Mouse (Mus musculus) ES-Bruce4 (cell line): Measurements from ENCODE around the gene Sds. TPM values are rescaled to one million over a fixed set of nuclear protein-coding genes. Genes with fewer than 3 reads are reported as not detected.

Experiments used
- H3K27ac ChIP-seq: 2 replicates; pipeline ENCODE4 v1.5.1; 2012; ENCODE audit warnings: low read length, inconsistent platforms; ENCODE audit not compliant: insufficient read depth
- H3K27me3 ChIP-seq: 2 replicates; pipeline ENCODE4 v1.6.1; 2012; ENCODE audit warnings: mild to moderate bottlenecking, low read length, inconsistent platforms; ENCODE audit not compliant: control insufficient read depth, poor library complexity, insufficient read depth, severe bottlenecking
- H3K36me3 ChIP-seq: 2 replicates; pipeline ENCODE4 v1.6.1; 2012; ENCODE audit warnings: inconsistent platforms, mild to moderate bottlenecking, low read length, moderate library complexity; ENCODE audit not compliant: control insufficient read depth, poor library complexity, insufficient read depth, severe bottlenecking
- H3K4me1 ChIP-seq: one replicate; pipeline ENCODE4 v1.8.1; 2011; ENCODE audit warnings: low read length; ENCODE audit not compliant: control insufficient read depth, insufficient read depth
- H3K4me3 ChIP-seq: 2 replicates; pipeline ENCODE4 v1.5.1; 2011; ENCODE audit warnings: low read depth, mild to moderate bottlenecking, low read length
- H3K9ac ChIP-seq: 2 replicates; pipeline ENCODE4 v1.6.1; 2012; ENCODE audit warnings: low read depth, mild to moderate bottlenecking, inconsistent platforms; ENCODE audit not compliant: poor library complexity, severe bottlenecking
- H3K9me3 ChIP-seq: replicated peaks from 2 replicates; pipeline ENCODE4 v1.6.1; 2012; ENCODE audit warnings: mild to moderate bottlenecking, low read length, inconsistent platforms; ENCODE audit not compliant: control insufficient read depth, poor library complexity, insufficient read depth, severe bottlenecking
- CTCF ChIP-seq: IDR thresholded peaks from one replicate; pipeline ENCODE4 v1.8.1; 2011; ENCODE audit warnings: low read depth, low read length
- EP300 ChIP-seq: IDR thresholded peaks from 2 replicates; pipeline ENCODE4 v1.6.1; 2011; ENCODE audit warnings: low read depth, low read length; ENCODE audit not compliant: insufficient read depth
- POLR2A ChIP-seq: IDR thresholded peaks from one replicate; pipeline ENCODE4 v1.8.1; 2011; ENCODE audit warnings: low read length; ENCODE audit not compliant: insufficient read depth
- polyA plus RNA-seq: library from polyadenylated mRNA; stranded (reverse); fragments of >200 nt; gene quantifications from 2 replicates; pipeline ENCODE4 v1.2.4, GENCODE M21; 2011; ENCODE audit warnings: low read depth; ENCODE audit not compliant: missing spikeins, insufficient read depth, insufficient read length

The Sds gene
- polyA plus RNA-seq, 1 experiment = not detected

DNA sequence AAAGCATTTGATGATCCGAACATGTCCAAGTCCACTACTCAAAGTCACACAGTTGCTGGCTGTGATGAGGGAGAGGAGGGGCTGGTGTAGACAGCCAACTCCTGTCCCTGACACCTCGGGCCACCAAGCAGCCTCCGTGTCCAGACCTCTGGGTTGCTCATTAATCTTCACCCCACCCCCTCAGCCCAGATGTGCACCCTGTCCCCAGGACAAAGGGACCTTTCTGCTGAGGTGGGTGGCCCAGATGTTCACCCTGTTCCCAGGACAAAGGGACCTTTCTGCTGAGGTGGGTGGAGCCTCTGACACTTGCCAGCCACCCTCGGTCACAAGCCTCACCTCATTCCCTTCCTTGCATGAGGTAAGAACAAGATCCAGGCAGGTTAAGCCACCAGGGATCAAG is 4.8 kb upstream of the Sds start:
- H3K9ac ChIP-seq = no peak overlapping the region
- no peaks in the 10 kb centered on the region for H3K4me1 ChIP-seq
- no peaks in the 10 kb centered on the region for H3K27me3 ChIP-seq
- H3K9me3 ChIP-seq = no peaks in the 10 kb centered on the region
- TF ChIP-seq POLR2A (no peak), EP300 (no peak), CTCF (no peak)
- no peaks in the 10 kb centered on the region for H3K36me3 ChIP-seq
- H3K27ac ChIP-seq = no peak overlapping the region
- no peak overlapping the region for H3K4me3 ChIP-seq

DNA sequence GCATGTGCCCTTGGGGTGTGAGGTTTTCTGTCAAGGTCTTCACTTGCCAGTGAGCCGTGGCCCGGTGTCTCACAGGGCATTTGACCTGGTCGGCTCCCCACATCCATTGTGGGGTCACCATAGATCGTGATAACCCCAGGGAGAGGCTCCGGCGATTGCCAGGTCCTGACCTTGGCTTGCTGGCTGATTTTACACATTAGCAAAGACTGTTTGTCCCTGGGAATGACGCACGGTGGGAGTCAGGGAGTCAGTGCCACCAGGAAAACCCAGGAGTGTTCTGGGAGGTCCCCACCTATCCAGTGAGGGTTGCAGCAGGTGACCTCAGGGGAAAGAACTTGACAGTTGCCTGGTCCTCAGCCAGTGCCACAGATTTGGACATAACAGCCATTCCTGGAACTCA is 3.6 kb upstream of the Sds start, which contains the start of gene Sdsl:
Sdsl (minus strand) TSS at position 41 of the 400 bp plus-strand sequence.
- TF ChIP-seq EP300 (no peak), POLR2A (no peak), CTCF (no peak)
- no peaks in the 10 kb centered on the region for H3K4me1 ChIP-seq
- H3K27ac ChIP-seq = no peak within 1 kb of the TSS

DNA sequence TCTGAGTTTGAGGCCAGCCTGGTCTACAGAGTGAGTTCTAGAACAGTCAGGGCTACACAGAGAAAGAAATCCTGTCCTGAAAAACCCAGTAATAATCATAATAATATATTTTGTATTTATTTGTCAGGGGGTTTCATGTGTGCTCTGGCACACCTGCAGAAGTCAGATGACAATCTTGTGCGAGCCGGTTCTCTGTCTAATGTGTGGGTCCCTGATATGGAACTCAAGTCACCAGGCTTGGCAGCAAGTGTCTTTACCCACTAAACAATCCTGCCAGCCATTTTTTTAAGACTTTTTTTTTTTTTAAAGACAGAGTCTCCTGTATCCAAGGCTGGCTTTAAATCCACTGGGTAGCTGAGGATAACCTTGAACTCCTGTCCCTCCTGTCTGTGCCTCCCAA is 3.0 kb upstream of the Sds start:
- Histone ChIP-seq H3K27me3 (no peaks in the 10 kb centered on the region), H3K4me3 (no peak overlapping the region), H3K27ac (no peak overlapping the region), H3K36me3 (no peaks in the 10 kb centered on the region), H3K4me1 (no peaks in the 10 kb centered on the region), H3K9me3 (no peaks in the 10 kb centered on the region), H3K9ac (no peak overlapping the region)
- TF ChIP-seq CTCF (no peak), POLR2A (no peak), EP300 (no peak)

More for the DNA sequence above, 3.6 kb upstream of the Sds start, which contains the start of gene Sdsl:
- Histone ChIP-seq H3K4me3 (no peak within 1 kb of the TSS), H3K9me3 (no peaks in the 10 kb centered on the region), H3K36me3 (no peaks in the 10 kb centered on the region), H3K27me3 (no peaks in the 10 kb centered on the region), H3K9ac (no peak within 1 kb of the TSS)

DNA sequence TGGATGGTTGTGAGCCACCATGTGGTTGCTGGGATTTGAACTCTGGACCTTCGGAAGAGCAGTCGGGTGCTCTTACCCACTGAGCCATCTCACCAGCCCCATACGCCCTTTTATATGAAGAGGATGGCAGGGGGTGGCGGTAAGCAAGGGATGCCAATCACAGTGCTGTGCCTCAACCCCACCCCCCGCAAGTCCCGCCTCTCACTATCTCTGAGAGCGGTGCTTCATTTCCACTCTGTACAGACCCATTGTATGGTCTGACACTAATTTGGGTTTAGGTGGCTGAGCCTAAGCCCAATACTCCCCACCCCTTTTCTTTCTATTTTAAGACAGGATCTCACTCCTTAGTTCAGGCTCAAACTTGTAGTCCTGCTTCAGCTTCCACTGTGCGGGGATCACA is 465 bp upstream of the Sds start:
- Histone ChIP-seq H3K9me3 (no peaks in the 10 kb centered on the region), H3K27me3 (no peaks in the 10 kb centered on the region), H3K4me3 (peak overlapping the region; percentile 23; the same call in 1 of the 2 replicates), H3K27ac (no peak overlapping the region), H3K36me3 (no peaks in the 10 kb centered on the region), H3K4me1 (no peaks in the 10 kb centered on the region), H3K9ac (no peak overlapping the region)
- TF ChIP-seq POLR2A (no peak), CTCF (no peak), EP300 (no peak)

DNA sequence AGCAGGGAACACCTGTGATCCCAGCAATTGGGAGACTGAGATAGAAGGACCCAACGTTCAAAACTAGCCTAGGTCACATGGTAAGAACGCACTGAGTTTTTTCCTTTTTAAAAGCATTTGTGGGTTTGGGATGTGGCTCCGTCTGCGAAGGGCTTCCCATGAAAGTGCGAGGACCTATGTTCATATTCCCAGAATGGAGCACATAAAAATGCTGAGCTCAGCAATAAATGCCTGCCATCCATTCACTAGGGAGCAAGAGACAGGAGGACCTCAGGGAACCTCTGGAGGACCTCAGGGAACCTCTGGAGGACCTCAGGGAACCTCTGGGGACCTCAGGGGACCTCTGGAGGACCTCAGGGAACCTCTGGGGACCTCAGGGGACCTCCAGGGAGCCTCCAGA is 1.7 kb downstream of the Sds start:
- Histone ChIP-seq H3K4me3 (no peak overlapping the region), H3K9ac (no peak overlapping the region), H3K9me3 (no peaks in the 10 kb centered on the region), H3K4me1 (no peaks in the 10 kb centered on the region), H3K27ac (no peak overlapping the region), H3K27me3 (no peaks in the 10 kb centered on the region), H3K36me3 (no peaks in the 10 kb centered on the region)
- TF ChIP-seq CTCF (no peak), POLR2A (no peak), EP300 (no peak)

DNA sequence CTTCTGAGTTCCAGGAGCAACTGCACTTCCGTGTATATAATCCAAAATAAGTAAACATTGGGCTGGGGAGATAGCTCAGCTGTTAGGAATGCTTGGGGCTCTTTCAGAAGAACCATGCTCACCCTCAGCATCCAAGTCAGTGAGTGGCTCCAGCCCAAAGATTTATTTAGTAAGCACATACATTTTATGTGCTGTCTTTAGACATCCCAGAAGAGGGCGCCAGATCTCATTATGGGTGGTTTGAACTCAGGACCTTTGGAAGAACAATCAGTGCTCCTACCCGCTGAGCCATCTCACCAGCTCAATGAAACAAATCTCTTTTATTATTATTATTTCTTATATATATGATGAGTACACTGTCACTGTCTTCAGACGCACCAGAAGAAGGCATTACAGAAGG is 3.2 kb downstream of the Sds start:
- Histone ChIP-seq H3K9ac (no peak overlapping the region), H3K36me3 (no peaks in the 10 kb centered on the region), H3K27me3 (no peaks in the 10 kb centered on the region), H3K9me3 (no peaks in the 10 kb centered on the region), H3K27ac (no peak overlapping the region), H3K4me1 (no peaks in the 10 kb centered on the region), H3K4me3 (no peak overlapping the region)
- TF ChIP-seq POLR2A (no peak), CTCF (no peak), EP300 (no peak)
